Mouse (Mus musculus) cortical plate, adult 2 months (tissue): ENCODE data around the gene Gsdme.

Experiments used
- CTCF ChIP-seq: fragments of 200-500 bp; IDR thresholded peaks from 2 replicates; pipeline ENCODE4 v1.5.1; 2011; ENCODE audit warnings: mild to moderate bottlenecking, control low read depth, low read length; ENCODE audit not compliant: insufficient read depth; ENCODE audit errors: extremely low read depth
- POLR2A ChIP-seq: fragments of 200-500 bp; IDR thresholded peaks from 2 replicates; pipeline ENCODE4 v1.6.1; 2011; ENCODE audit warnings: mild to moderate bottlenecking, low read length, control low read depth; ENCODE audit not compliant: insufficient read depth; ENCODE audit errors: extremely low read depth

GRCm38 (mm10) chr6:50261201-50261921 is 2.3 kb downstream of the Gsdme start:
- peak; percentile 75; the same call in 1 of the 2 replicates for TF ChIP-seq POLR2A
- TF ChIP-seq CTCF: no peak
